Mouse (Mus musculus) hindbrain, embryonic 10.5 days (tissue): ENCODE measurements around the gene Ifi204. TPM values are rescaled to one million over a fixed set of nuclear protein-coding genes. Genes with fewer than 3 reads are reported as not detected.

Source experiments
- polyA plus RNA-seq: library from polyadenylated mRNA; unstranded; fragments of >200 nt; fragmentation: Nextera tagmentation; extraction: Ambion mirVana; gene quantifications from 2 replicates; pipeline ENCODE4 v1.2.1, GENCODE M21; 2016

Ifi204 gene
- polyA plus RNA-seq, 1 experiment from 2014 or later = 0.94 TPM

Other genes starting within 250 kb of the Ifi204 start
- not detected in 2 replicates for gene Ifi214, start 231.0 kb downstream of the Ifi204 start, polyA plus RNA-seq
- not detected in 2 replicates for gene Ifi213, start 167.7 kb downstream of the Ifi204 start, polyA plus RNA-seq
- not detected in 2 replicates for gene Ifi209, start 136.0 kb downstream of the Ifi204 start, polyA plus RNA-seq
- gene Ifi208, start 93.3 kb downstream of the Ifi204 start, polyA plus RNA-seq = not detected in 2 replicates
- 0.27 and 0.43 TPM in 2 replicates for gene Ifi207, start 25.2 kb downstream of the Ifi204 start, polyA plus RNA-seq
- gene Ifi211, start 146.1 kb upstream of the Ifi204 start, polyA plus RNA-seq = 0.24 TPM in 1 of 2 replicates, not detected in the other
- gene Mndal, start 175.5 kb upstream of the Ifi204 start, polyA plus RNA-seq = 0.26 TPM in 1 of 2 replicates, not detected in the other
- gene Ifi203, start 175.7 kb upstream of the Ifi204 start, polyA plus RNA-seq = not detected in 2 replicates
- not detected in 2 replicates for gene Ifi202b, start 215.8 kb upstream of the Ifi204 start, polyA plus RNA-seq